Comparison of ENCODE assay signal across 15 mouse cellular contexts in the genomic region with DNA sequence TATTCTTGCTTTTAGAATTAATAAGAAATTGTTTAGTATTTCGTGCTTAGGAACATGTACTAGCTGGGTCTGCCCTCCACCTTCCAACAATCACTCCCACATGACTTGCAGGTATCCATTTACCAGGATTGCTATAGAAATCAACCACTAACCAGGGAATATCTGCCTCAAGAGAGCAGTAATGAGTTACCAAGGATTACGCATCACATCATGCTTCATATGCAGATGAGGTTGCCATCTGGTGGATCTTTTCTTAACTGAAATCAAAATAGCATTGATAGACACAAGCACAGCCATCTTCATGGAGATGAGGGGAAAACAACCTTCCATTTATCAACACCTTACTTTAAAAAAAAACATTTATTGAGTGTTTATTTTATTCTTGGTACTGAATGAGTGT. TPM values are rescaled to one million over a fixed set of nuclear protein-coding genes. Genes with fewer than 3 reads are reported as not detected.
DNase-seq lines count a peak whose midpoint lies in the region; ATAC-seq and TF ChIP-seq lines count a peak whose summit lies in the region.
"Had no signal": no experiment of that assay in that cellular context is flagged by ENCODE, and none has a peak within 500 bp of the region (broad histone marks: within the 10 kb centered on the region; RNA-seq: fewer than 3 reads in every experiment).

No protein-coding gene starts in this region.

- H3K36me3 ChIP-seq in midbrain, postnatal 0 days (ENCODE audit: insufficient read depth, low read length): no peaks in the 10 kb centered on the region
- no peaks in the 10 kb centered on the region for H3K36me3 ChIP-seq in midbrain, embryonic 16.5 days (ENCODE audit: control insufficient read depth, insufficient read depth, low read length)
- H3K36me3 ChIP-seq in forebrain, postnatal 0 days (ENCODE audit: insufficient read depth): no peaks in the 10 kb centered on the region
- H3K36me3 ChIP-seq: embryonic facial prominence, embryonic 15.5 days had no signal

- no peak overlapping the region for H3K4me2 ChIP-seq in midbrain, postnatal 0 days (ENCODE audit: low read depth, low read length, poor library complexity, severe bottlenecking)
- no peak overlapping the region for H3K4me2 ChIP-seq in midbrain, embryonic 16.5 days (ENCODE audit: low read length)
- no peak overlapping the region for H3K4me2 ChIP-seq in forebrain, postnatal 0 days (ENCODE audit: low read depth)
- H3K4me2 ChIP-seq: embryonic facial prominence, embryonic 15.5 days had no signal

- WGBS in midbrain, postnatal 0 days: 56% methylated on average over 2 of the region's 2 CpGs
- WGBS in midbrain, embryonic 16.5 days: 69% methylated on average over 2 of the region's 2 CpGs
- WGBS in forebrain, postnatal 0 days: 62% methylated on average over 2 of the region's 2 CpGs

- H3K9ac ChIP-seq in midbrain, postnatal 0 days (replicated peaks; ENCODE audit: low read length, poor library complexity, severe bottlenecking): no peak overlapping the region
- H3K9ac ChIP-seq in midbrain, embryonic 16.5 days (ENCODE audit: low read depth, low read length): no peak overlapping the region
- H3K9ac ChIP-seq in forebrain, postnatal 0 days: no peak overlapping the region
- H3K9ac ChIP-seq: embryonic facial prominence, embryonic 15.5 days had no signal

- H3K4me3 ChIP-seq in layer of hippocampus, adult 2 months: no peak overlapping the region
- H3K4me3 ChIP-seq in midbrain, postnatal 0 days (ENCODE audit: low read depth, low read length): no peak overlapping the region
- H3K4me3 ChIP-seq in midbrain, embryonic 16.5 days (ENCODE audit: low read depth, low read length): no peak overlapping the region
- H3K4me3 ChIP-seq in forebrain, postnatal 0 days (ENCODE audit: low read depth, low read length): no peak overlapping the region
- H3K4me3 ChIP-seq: embryonic facial prominence, embryonic 15.5 days had no signal

- no peaks in the 10 kb centered on the region for H3K4me1 ChIP-seq in midbrain, postnatal 0 days (ENCODE audit: insufficient read depth, low read length)
- no peaks in the 10 kb centered on the region for H3K4me1 ChIP-seq in midbrain, embryonic 16.5 days (ENCODE audit: control insufficient read depth, insufficient read depth, low read length)
- no peaks in the 10 kb centered on the region for H3K4me1 ChIP-seq in forebrain, postnatal 0 days (ENCODE audit: insufficient read depth)
- H3K4me1 ChIP-seq: embryonic facial prominence, embryonic 15.5 days had no signal

- peak; percentile 0 for DNase-seq in heart, adult 8-10 months (ENCODE audit: low spot score)
- DNase-seq in heart, postnatal 4 days: no peak
- peak in 1 of 2 experiments; percentile 22 for DNase-seq in layer of hippocampus, adult 2 months (ENCODE audit: low spot score in 2 of 2)
- DNase-seq in layer of hippocampus, postnatal 25 days (ENCODE audit: extremely low spot score in 1 of 2, low spot score in 1 of 2): no peak
- peak; percentile 67 for DNase-seq in midbrain, postnatal 0 days (ENCODE audit: low spot score)
- DNase-seq in forebrain, postnatal 0 days: peak; percentile 51
- DNase-seq in testis, postnatal 10 days (ENCODE audit: low spot score): no peak
- DNase-seq: adrenal gland, adult 2 months; cerebellum, adult 18-20 months; gastrocnemius, postnatal 14 days; heart, postnatal 14 days; lung, postnatal 36 days; thymus, postnatal 14 days had no signal

- no peak overlapping the region for H3K27ac ChIP-seq in layer of hippocampus, adult 2 months
- H3K27ac ChIP-seq in midbrain, postnatal 0 days (ENCODE audit: low read depth, low read length): no peak overlapping the region
- H3K27ac ChIP-seq in midbrain, embryonic 16.5 days (ENCODE audit: low read length): no peak overlapping the region
- no peak overlapping the region for H3K27ac ChIP-seq in forebrain, postnatal 0 days (ENCODE audit: low read depth, low read length)
- H3K27ac ChIP-seq: embryonic facial prominence, embryonic 15.5 days had no signal

- no peaks in the 10 kb centered on the region for H3K27me3 ChIP-seq in midbrain, postnatal 0 days (ENCODE audit: insufficient read depth, low read length)
- H3K27me3 ChIP-seq in midbrain, embryonic 16.5 days (ENCODE audit: control insufficient read depth, insufficient read depth, low read depth, low read length): no peaks in the 10 kb centered on the region
- no peaks in the 10 kb centered on the region for H3K27me3 ChIP-seq in forebrain, postnatal 0 days (ENCODE audit: insufficient read depth, low read length)
- H3K27me3 ChIP-seq: embryonic facial prominence, embryonic 15.5 days had no signal

- no peaks in the 10 kb centered on the region for H3K9me3 ChIP-seq in midbrain, postnatal 0 days (ENCODE audit: low read length)
- no peaks in the 10 kb centered on the region for H3K9me3 ChIP-seq in midbrain, embryonic 16.5 days (replicated peaks; ENCODE audit: control insufficient read depth, low read length, poor library complexity, severe bottlenecking)
- H3K9me3 ChIP-seq in forebrain, postnatal 0 days (ENCODE audit: low read length): no peaks in the 10 kb centered on the region
- H3K9me3 ChIP-seq: embryonic facial prominence, embryonic 15.5 days had no signal

- peak; percentile 74 for TF ChIP-seq CTCF in layer of hippocampus, adult 2 months (conservative IDR thresholded peaks at IDR 0.05)
- TF ChIP-seq CTCF in midbrain, postnatal 0 days (IDR thresholded peaks at IDR 0.05): peak; percentile 79
- peak; percentile 78 for TF ChIP-seq CTCF in forebrain, postnatal 0 days (IDR thresholded peaks at IDR 0.05; ENCODE audit: low read depth)

- ATAC-seq in midbrain, postnatal 0 days (ENCODE audit: low FRiP score): no peak
- no peak for ATAC-seq in midbrain, embryonic 16.5 days
- peak; percentile 76 for ATAC-seq in forebrain, postnatal 0 days

RNA-seq across cellular contexts. Expression of a gene that starts 16.1 kb away (rescaled TPM):
- 1 to 10 TPM; 4.0 to 6.6 (median 5.8) TPM for total RNA-seq in heart, adult 8-10 months (2022)
- total RNA-seq in heart, postnatal 4 days (2021): 10 to 100 TPM; 12.7 to 14.5 TPM
- total RNA-seq in layer of hippocampus, adult 2 months (2021): 10 to 100 TPM; 10.0 to 10.5 TPM
- total RNA-seq in layer of hippocampus, postnatal 25 days (2021): 10 to 100 TPM in 1 of 2 experiments, 1 to 10 TPM in 1; 9.9 to 10.8 TPM
- total RNA-seq in midbrain, postnatal 0 days (2014; rRNA removed): 11.3 and 24.3 TPM in 2 replicates
- 11.3 and 13.2 TPM in 2 replicates for polyA plus RNA-seq in midbrain, postnatal 0 days (2015; fragmentation: Nextera tagmentation; extraction: Ambion mirVana)
- polyA plus RNA-seq in midbrain, embryonic 16.5 days (2015; fragmentation: Nextera tagmentation; extraction: Ambion mirVana): 10.0 and 11.1 TPM in 2 replicates
- 13.5 and 22.8 TPM in 2 replicates for total RNA-seq in forebrain, postnatal 0 days (2014; rRNA removed)
- 12.6 and 12.9 TPM in 2 replicates for polyA plus RNA-seq in forebrain, postnatal 0 days (2015; fragmentation: Nextera tagmentation; extraction: Ambion mirVana)

Comparison
In these comparisons a context has a peak if more than half of its experiments do, and no peak if none do; other contexts are left out.
1. DNase-seq: peak in heart, adult 8-10 months (single experiment), midbrain, postnatal 0 days (single experiment) and forebrain, postnatal 0 days (single experiment); none in heart, postnatal 4 days (single experiment), layer of hippocampus, postnatal 25 days (0 of 2) and testis, postnatal 10 days (single experiment).
2. Peak in every context shown above with its lines, with median percentiles within 50 percentile points of each other: CTCF ChIP-seq.